Mouse (Mus musculus) G1E (cell line): Measurements from ENCODE around the gene Blzf1.

Experiments used
- CTCF ChIP-seq: IDR thresholded peaks from 2 replicates; pipeline ENCODE4 v1.5.1; 2012; ENCODE audit warnings: low read depth, low read length, inconsistent platforms, mixed read lengths
- GATA1 ChIP-seq: IDR thresholded peaks from 2 replicates; pipeline ENCODE4 v1.6.1; 2012; ENCODE audit warnings: borderline replicate concordance, low read length, inconsistent platforms, mixed read lengths
- GATA2 ChIP-seq: IDR thresholded peaks from 2 replicates; pipeline ENCODE4 v1.6.1; 2012; ENCODE audit warnings: low read depth, low read length, inconsistent platforms, borderline replicate concordance
- TAL1 ChIP-seq: conservative IDR thresholded peaks from 2 replicates; pipeline ENCODE4 v1.6.1; 2012; ENCODE audit warnings: low read depth, low read length, inconsistent platforms, mixed read lengths

GRCm38 (mm10) chr1:164296473-164296872 is 10.8 kb downstream of the Blzf1 start:
- no peak for TF ChIP-seq TAL1
- TF ChIP-seq CTCF: no peak
- TF ChIP-seq GATA2: no peak
- no peak for TF ChIP-seq GATA1
